In the genomic region with DNA sequence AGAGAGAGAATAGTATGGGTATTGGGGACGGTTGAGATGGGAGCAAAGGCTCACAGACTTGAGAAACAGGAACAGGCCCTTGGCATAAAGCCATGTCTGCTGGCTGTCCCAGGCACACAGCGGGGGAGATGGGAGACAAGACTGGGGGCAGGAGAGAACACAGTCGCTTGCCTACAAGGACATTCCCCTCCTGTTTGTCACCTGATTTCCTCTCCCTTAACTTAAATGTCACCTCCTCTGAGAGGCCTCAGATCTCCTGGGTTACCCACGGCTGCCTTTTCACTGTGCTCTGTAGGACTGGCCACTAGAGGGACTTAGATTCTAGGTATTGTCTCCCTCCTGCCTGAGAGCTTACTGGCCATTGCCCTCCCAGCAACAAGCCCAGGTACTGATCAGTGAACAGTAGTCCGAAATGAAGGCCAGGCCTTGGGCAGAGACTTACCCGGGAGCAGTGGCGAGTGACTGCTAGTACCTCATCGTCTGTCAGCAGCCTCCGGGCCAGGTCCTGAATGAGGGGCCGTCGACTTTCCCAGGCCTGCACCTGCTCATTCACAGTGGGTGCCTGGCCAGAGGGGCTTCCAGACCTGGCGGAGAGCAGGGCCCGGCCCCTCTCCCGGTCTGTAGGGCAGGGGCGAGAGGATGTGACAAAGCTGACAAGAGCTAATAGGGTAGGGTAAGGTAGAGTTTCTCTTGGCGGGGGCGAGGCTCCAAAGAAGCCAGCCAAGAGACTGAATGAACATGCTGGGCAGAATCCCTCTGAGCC, we compare ENCODE assay signal across 7 mouse cellular contexts. TPM values are rescaled to one million over a fixed set of nuclear protein-coding genes. Genes with fewer than 3 reads are reported as not detected.
DNase-seq lines count a peak whose midpoint lies in the region; ATAC-seq lines count a peak whose summit lies in the region.

No protein-coding gene starts in this region.

- intact Hi-C loops in heart, postnatal 10 days (cut with DNase I) = no loop called here
- intact Hi-C loops in left cerebral cortex, postnatal 25 days (cut with DNase I) = loop anchor here (5.0 kb wide), 1 partner anchor 100 kb away; the partner anchor contains the start of gene Slf2

- peaks cover 8% of the 10 kb centered on the region for H3K36me3 ChIP-seq in hindbrain, embryonic 13.5 days
- H3K36me3 ChIP-seq in hindbrain, embryonic 12.5 days = 0 out of 2 replicates have a peak, but pooled peaks cover 4% of the 10 kb centered on the region

- no peak overlapping the region for H3K4me2 ChIP-seq in hindbrain, embryonic 13.5 days
- H3K4me2 ChIP-seq in hindbrain, embryonic 12.5 days (replicated peaks) = no peak overlapping the region

- peaks cover 17% of the 10 kb centered on the region for H3K27me3 ChIP-seq in hindbrain, embryonic 13.5 days
- H3K27me3 ChIP-seq in hindbrain, embryonic 12.5 days = peaks cover 10% of the 10 kb centered on the region; the same call in 1 of the 2 replicates

- peak; percentile 69 for DNase-seq in 3T3-L1 (ENCODE audit: low read depth, low spot score)
- peak; percentile 50 to 53 for DNase-seq in heart, postnatal 10 days
- DNase-seq in ovary, postnatal 36 days (ENCODE audit: low spot score) = no peak
- no peak for DNase-seq in left cerebral cortex, postnatal 25 days (ENCODE audit: low spot score in 2 of 2)

- 48% methylated on average over 17 of the region's 17 CpGs for WGBS in hindbrain, embryonic 13.5 days
- 49% methylated on average over 17 of the region's 17 CpGs for WGBS in hindbrain, embryonic 12.5 days

- peak overlapping the region; percentile 29 for H3K9ac ChIP-seq in hindbrain, embryonic 13.5 days
- no peak overlapping the region for H3K9ac ChIP-seq in hindbrain, embryonic 12.5 days

- peaks cover 36% of the 10 kb centered on the region for H3K4me1 ChIP-seq in hindbrain, embryonic 13.5 days (replicated peaks)
- peaks cover 21% of the 10 kb centered on the region for H3K4me1 ChIP-seq in hindbrain, embryonic 12.5 days

- no peak overlapping the region for H3K27ac ChIP-seq in hindbrain, embryonic 13.5 days
- no peak overlapping the region for H3K27ac ChIP-seq in hindbrain, embryonic 12.5 days

- no peak overlapping the region for H3K4me3 ChIP-seq in hindbrain, embryonic 13.5 days
- no peak overlapping the region for H3K4me3 ChIP-seq in hindbrain, embryonic 12.5 days

- H3K9me3 ChIP-seq in hindbrain, embryonic 13.5 days = no peaks in the 10 kb centered on the region
- no peaks in the 10 kb centered on the region for H3K9me3 ChIP-seq in hindbrain, embryonic 12.5 days (replicated peaks)

- no peak for ATAC-seq in hindbrain, embryonic 13.5 days (ENCODE audit: low FRiP score)
- no peak for ATAC-seq in hindbrain, embryonic 12.5 days (ENCODE audit: low FRiP score)
- peak; percentile 66 for ATAC-seq in CD4-positive, CD25-positive, alpha-beta regulatory T cell, adult 4 months

RNA-seq across cellular contexts. Expression of gene Pdzd7, which starts 12.8 kb away (rescaled TPM):
- 1.4 and 1.5 TPM in 2 replicates for polyA plus RNA-seq in hindbrain, embryonic 13.5 days (2015; fragmentation: Nextera tagmentation; extraction: Ambion mirVana)
- 0.72 and 0.81 TPM in 2 replicates for polyA plus RNA-seq in hindbrain, embryonic 12.5 days (2016; fragmentation: Nextera tagmentation; extraction: Ambion mirVana)
- polyA plus RNA-seq in CD4-positive, CD25-positive, alpha-beta regulatory T cell, adult 4 months (2017; shearing (Covaris generic)) = not detected
- under 1 TPM in 1 of 2 experiments, not detected in 1; 0.22 TPM for total RNA-seq in heart, postnatal 10 days (2021)
- total RNA-seq in left cerebral cortex, postnatal 25 days (2021) = 1 to 10 TPM; 4.2 to 4.6 TPM

RNA-seq across cellular contexts. Expression of gene Sfxn3, which starts 14.6 kb away (rescaled TPM):
- 63.1 and 65.4 TPM in 2 replicates for polyA plus RNA-seq in hindbrain, embryonic 13.5 days (2015; fragmentation: Nextera tagmentation; extraction: Ambion mirVana)
- 38.2 and 41.6 TPM in 2 replicates for polyA plus RNA-seq in hindbrain, embryonic 12.5 days (2016; fragmentation: Nextera tagmentation; extraction: Ambion mirVana)
- polyA plus RNA-seq in CD4-positive, CD25-positive, alpha-beta regulatory T cell, adult 4 months (2017; shearing (Covaris generic)) = 100 to 1,000 TPM in 1 of 2 experiments, 10 to 100 TPM in 1; 92.5 to 132 TPM
- total RNA-seq in heart, postnatal 10 days (2021) = 10 to 100 TPM; 21.8 to 23.9 TPM
- total RNA-seq in left cerebral cortex, postnatal 25 days (2021) = 100 to 1,000 TPM; 107 to 129 TPM

RNA-seq across cellular contexts. Expression of gene Lzts2, which starts 18.5 kb away (rescaled TPM):
- 23.4 and 24.1 TPM in 2 replicates for polyA plus RNA-seq in hindbrain, embryonic 13.5 days (2015; fragmentation: Nextera tagmentation; extraction: Ambion mirVana)
- polyA plus RNA-seq in hindbrain, embryonic 12.5 days (2016; fragmentation: Nextera tagmentation; extraction: Ambion mirVana) = 71.0 and 72.1 TPM in 2 replicates
- polyA plus RNA-seq in CD4-positive, CD25-positive, alpha-beta regulatory T cell, adult 4 months (2017; shearing (Covaris generic)) = 1 to 10 TPM in 1 of 2 experiments, under 1 TPM in 1; 0.54 to 1.6 TPM
- 10 to 100 TPM; 60.9 to 77.8 TPM for total RNA-seq in heart, postnatal 10 days (2021)
- 10 to 100 TPM; 30.8 to 32.2 TPM for total RNA-seq in left cerebral cortex, postnatal 25 days (2021)

RNA-seq across cellular contexts. Expression of gene Mrpl43, which starts 26.5 kb away (rescaled TPM):
- 91.6 and 93.6 TPM in 2 replicates for polyA plus RNA-seq in hindbrain, embryonic 13.5 days (2015; fragmentation: Nextera tagmentation; extraction: Ambion mirVana)
- 79.4 and 81.6 TPM in 2 replicates for polyA plus RNA-seq in hindbrain, embryonic 12.5 days (2016; fragmentation: Nextera tagmentation; extraction: Ambion mirVana)
- 10 to 100 TPM; 45.8 to 63.1 TPM for polyA plus RNA-seq in CD4-positive, CD25-positive, alpha-beta regulatory T cell, adult 4 months (2017; shearing (Covaris generic))
- total RNA-seq in heart, postnatal 10 days (2021) = 10 to 100 TPM; 49.1 to 51.6 TPM
- 10 to 100 TPM; 40.2 to 44.2 TPM for total RNA-seq in left cerebral cortex, postnatal 25 days (2021)

RNA-seq across cellular contexts. Expression of gene Twnk, which starts 27.3 kb away (rescaled TPM):
- polyA plus RNA-seq in hindbrain, embryonic 13.5 days (2015; fragmentation: Nextera tagmentation; extraction: Ambion mirVana) = 16.0 and 17.0 TPM in 2 replicates
- 19.7 and 21.7 TPM in 2 replicates for polyA plus RNA-seq in hindbrain, embryonic 12.5 days (2016; fragmentation: Nextera tagmentation; extraction: Ambion mirVana)
- 10 to 100 TPM in 1 of 2 experiments, 1 to 10 TPM in 1; 8.6 to 20.3 TPM for polyA plus RNA-seq in CD4-positive, CD25-positive, alpha-beta regulatory T cell, adult 4 months (2017; shearing (Covaris generic))
- total RNA-seq in heart, postnatal 10 days (2021) = 10 to 100 TPM; 16.6 to 19.1 TPM
- 10 to 100 TPM; 14.0 to 15.7 TPM for total RNA-seq in left cerebral cortex, postnatal 25 days (2021)

Comparison
In these comparisons a context has a peak if more than half of its experiments do, and no peak if none do; other contexts are left out.
1. DNase-seq: peak in 3T3-L1 (single experiment) and heart, postnatal 10 days (2 of 2); none in ovary, postnatal 36 days (single experiment) and left cerebral cortex, postnatal 25 days (0 of 2).